Mouse (Mus musculus): ENCODE data around the gene Ddx21. TPM values are rescaled to one million over a fixed set of nuclear protein-coding genes. Genes with fewer than 3 reads are reported as not detected.

Gene Ddx21
- polyA plus RNA-seq, 1 experiment from 2014 or later, result 13.4 TPM

DNA sequence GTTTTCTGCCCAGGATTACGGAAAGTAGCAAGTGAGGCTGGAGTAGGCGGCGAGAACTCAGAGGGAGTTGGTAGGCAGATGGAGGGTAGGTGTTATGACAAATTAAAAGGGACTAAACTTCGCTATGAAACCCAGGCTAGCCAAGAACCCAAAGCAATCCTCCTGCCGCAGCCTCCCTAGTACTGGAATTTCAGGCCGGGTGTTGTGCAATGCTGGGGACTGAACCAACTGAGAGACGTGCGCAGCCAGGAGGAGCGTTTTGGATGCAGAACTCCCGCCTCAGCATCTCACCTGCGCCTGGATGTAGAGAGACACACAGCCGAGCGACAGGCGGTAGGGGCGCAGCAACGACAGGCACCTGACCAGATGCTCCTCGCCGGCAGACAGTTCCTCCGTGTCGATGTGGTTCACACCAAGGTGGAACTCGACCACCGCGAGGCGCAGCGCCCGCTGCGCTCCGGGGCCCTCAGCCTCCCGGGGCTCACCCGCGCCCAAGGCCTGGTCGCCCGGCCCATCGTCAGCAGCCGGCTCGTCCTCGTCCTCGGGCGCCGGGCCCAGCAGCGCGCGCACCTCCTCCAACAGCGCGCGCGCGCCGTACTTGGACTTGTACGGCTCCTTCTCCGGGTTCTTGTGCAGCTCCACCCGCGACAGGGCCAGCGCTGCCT is 24.3 kb downstream of the Ddx21 start:
- H3K27ac ChIP-seq (ENCODE audit: low read length), result peak overlapping the region; percentile 72
- WGBS, result 2% methylated on average over 54 of the region's 54 CpGs
- peak overlapping the region; percentile 83 for H3K4me3 ChIP-seq (ENCODE audit: low read length)
- no peaks in the 10 kb centered on the region for H3K9me3 ChIP-seq (replicated peaks; ENCODE audit: control insufficient read depth, low read length)
- peak; percentile 77 for ATAC-seq (replicated peaks; ENCODE audit: extremely low read depth, insufficient read depth, low FRiP score)
- H3K36me3 ChIP-seq (ENCODE audit: control insufficient read depth, insufficient read depth), result peaks cover 30% of the 10 kb centered on the region
- no peaks in the 10 kb centered on the region for H3K27me3 ChIP-seq (ENCODE audit: control insufficient read depth, insufficient read depth, low read length)
- peak overlapping the region; percentile 71 for H3K4me2 ChIP-seq (ENCODE audit: low read depth, low read length)
- H3K9ac ChIP-seq (ENCODE audit: low read length), result peak overlapping the region; percentile 87
- H3K4me1 ChIP-seq (ENCODE audit: control insufficient read depth, insufficient read depth, low read length), result peaks cover 15% of the 10 kb centered on the region

DNA sequence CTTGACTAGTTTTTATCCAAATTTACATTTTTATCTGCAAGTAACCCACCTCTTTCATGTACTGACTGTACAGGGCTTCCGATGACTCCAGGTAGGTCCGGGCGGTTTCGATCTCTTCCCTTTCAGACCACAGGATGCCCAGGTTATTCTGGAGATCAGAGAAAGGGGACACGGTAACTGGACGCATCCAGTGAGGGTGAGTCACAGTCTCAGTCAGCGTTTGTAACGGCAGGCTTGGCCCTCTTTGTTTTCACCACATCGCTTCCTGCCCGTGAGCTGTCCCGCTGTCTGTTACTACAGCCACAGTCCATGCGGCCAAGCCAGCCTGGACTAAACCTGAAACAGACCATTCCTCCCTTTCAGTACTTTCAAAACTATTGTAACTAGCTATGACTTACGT is 27.1 kb downstream of the Ddx21 start:
- H3K27ac ChIP-seq (ENCODE audit: low read length), result no peak overlapping the region
- H3K9ac ChIP-seq (ENCODE audit: low read length), result no peak overlapping the region
- no peaks in the 10 kb centered on the region for H3K9me3 ChIP-seq (replicated peaks; ENCODE audit: control insufficient read depth, low read length)
- H3K4me3 ChIP-seq (ENCODE audit: low read length), result no peak overlapping the region
- 86% methylated on average over 13 of the region's 13 CpGs for WGBS
- ATAC-seq (replicated peaks; ENCODE audit: extremely low read depth, insufficient read depth, low FRiP score), result no peak
- peaks cover 16% of the 10 kb centered on the region for H3K36me3 ChIP-seq (ENCODE audit: control insufficient read depth, insufficient read depth)
- peaks cover 15% of the 10 kb centered on the region for H3K4me1 ChIP-seq (ENCODE audit: control insufficient read depth, insufficient read depth, low read length)
- no peak overlapping the region for H3K4me2 ChIP-seq (ENCODE audit: low read depth, low read length)
- H3K27me3 ChIP-seq (ENCODE audit: control insufficient read depth, insufficient read depth, low read length), result no peaks in the 10 kb centered on the region

DNA sequence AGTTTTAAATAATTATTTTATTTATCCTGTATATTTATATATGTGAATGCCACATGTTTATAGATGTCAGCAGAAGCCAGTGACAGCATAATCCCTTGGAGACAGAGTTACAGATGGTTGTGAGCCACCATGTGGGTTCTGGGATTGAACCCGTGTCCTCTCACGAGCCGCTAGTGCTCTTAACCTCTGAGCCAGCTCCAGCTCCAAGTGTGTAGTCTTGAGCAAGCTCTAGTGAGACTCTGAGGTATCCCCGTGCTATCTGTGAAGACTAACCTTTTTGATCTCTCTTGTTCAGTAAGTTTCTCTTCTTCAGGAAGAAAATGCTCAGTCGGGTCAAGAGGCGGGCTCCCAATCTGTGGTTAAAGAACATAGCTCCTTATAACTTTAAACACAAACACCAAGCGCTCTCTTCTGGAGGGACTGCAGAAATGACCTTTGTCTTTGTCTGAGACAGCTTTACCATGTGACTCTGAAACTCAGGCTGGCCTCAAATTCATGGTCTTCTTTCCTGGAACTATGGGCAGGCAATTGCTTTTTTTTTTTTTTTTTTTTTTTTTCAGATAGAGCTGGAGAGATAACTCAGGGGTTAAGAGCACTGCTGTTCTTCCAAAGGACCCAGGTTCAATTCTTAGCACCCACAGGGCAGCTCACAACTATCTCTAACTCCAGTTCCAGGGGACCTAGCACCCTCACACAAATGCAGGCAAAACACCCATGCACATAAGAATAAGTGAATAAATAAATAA is 31.8 kb downstream of the Ddx21 start:
- H3K9ac ChIP-seq (ENCODE audit: low read length), result no peak overlapping the region
- no peaks in the 10 kb centered on the region for H3K9me3 ChIP-seq (replicated peaks; ENCODE audit: control insufficient read depth, low read length)
- H3K4me3 ChIP-seq (ENCODE audit: low read length), result no peak overlapping the region
- H3K27me3 ChIP-seq (ENCODE audit: control insufficient read depth, insufficient read depth, low read length), result no peaks in the 10 kb centered on the region
- no peak overlapping the region for H3K4me2 ChIP-seq (ENCODE audit: low read depth, low read length)
- no peak overlapping the region for H3K27ac ChIP-seq (ENCODE audit: low read length)
- no peaks in the 10 kb centered on the region for H3K4me1 ChIP-seq (ENCODE audit: control insufficient read depth, insufficient read depth, low read length)
- WGBS, result 91% methylated on average over 7 of the region's 7 CpGs
- no peak for ATAC-seq (replicated peaks; ENCODE audit: extremely low read depth, insufficient read depth, low FRiP score)
- peaks cover 46% of the 10 kb centered on the region for H3K36me3 ChIP-seq (ENCODE audit: control insufficient read depth, insufficient read depth)

DNA sequence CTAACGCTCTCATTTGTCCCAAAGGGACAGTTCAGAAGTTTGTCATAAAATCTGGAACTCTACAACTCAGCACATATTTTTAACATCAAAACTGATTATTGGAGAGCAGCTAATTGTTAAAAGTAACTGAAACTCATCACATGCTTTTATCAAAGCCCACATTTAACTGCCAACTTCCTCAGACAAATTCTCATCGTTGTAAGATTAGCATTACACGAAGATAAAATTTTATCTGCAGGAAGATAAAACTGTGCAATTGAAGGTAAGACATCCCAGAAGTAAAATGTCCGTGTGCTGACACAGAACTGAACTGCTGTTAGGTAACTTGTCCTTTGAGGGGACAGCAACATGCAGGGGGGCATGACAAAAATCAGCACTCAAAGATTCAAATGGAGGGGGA is 33.2 kb downstream of the Ddx21 start:
- no peaks in the 10 kb centered on the region for H3K4me1 ChIP-seq (ENCODE audit: control insufficient read depth, insufficient read depth, low read length)
- peaks cover 48% of the 10 kb centered on the region for H3K36me3 ChIP-seq (ENCODE audit: control insufficient read depth, insufficient read depth)
- ATAC-seq (replicated peaks; ENCODE audit: extremely low read depth, insufficient read depth, low FRiP score), result no peak
- H3K4me3 ChIP-seq (ENCODE audit: low read length), result no peak overlapping the region
- H3K9me3 ChIP-seq (replicated peaks; ENCODE audit: control insufficient read depth, low read length), result no peaks in the 10 kb centered on the region
- WGBS, result 61% methylated on average over 4 of the region's 4 CpGs
- no peaks in the 10 kb centered on the region for H3K27me3 ChIP-seq (ENCODE audit: control insufficient read depth, insufficient read depth, low read length)
- no peak overlapping the region for H3K9ac ChIP-seq (ENCODE audit: low read length)
- no peak overlapping the region for H3K27ac ChIP-seq (ENCODE audit: low read length)
- no peak overlapping the region for H3K4me2 ChIP-seq (ENCODE audit: low read depth, low read length)

DNA sequence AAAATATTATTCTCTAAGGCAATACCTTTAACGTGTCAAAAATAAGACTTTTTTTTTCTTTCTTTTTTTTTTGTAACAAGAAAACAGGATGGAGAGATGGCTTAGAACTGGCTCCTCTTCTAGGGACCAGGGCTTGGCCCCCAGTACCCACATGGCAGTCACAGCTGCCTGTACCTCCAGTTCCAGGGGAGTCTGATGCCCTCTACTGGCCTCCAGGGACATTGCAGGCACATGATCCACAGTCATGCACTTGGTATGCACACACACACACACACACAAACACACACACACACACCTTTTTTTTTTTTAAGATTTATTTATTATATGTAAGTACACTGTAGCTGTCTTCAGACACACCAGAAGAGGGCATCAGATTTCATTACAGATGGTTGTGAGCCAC is 44.3 kb downstream of the Ddx21 start:
- peaks cover 34% of the 10 kb centered on the region for H3K36me3 ChIP-seq (ENCODE audit: control insufficient read depth, insufficient read depth)
- H3K27me3 ChIP-seq (ENCODE audit: control insufficient read depth, insufficient read depth, low read length), result no peaks in the 10 kb centered on the region
- no peak overlapping the region for H3K4me3 ChIP-seq (ENCODE audit: low read length)
- no peaks in the 10 kb centered on the region for H3K4me1 ChIP-seq (ENCODE audit: control insufficient read depth, insufficient read depth, low read length)
- H3K9me3 ChIP-seq (replicated peaks; ENCODE audit: control insufficient read depth, low read length), result no peaks in the 10 kb centered on the region
- WGBS, result 86% methylated on average over 1 of the region's 1 CpGs
- no peak for ATAC-seq (replicated peaks; ENCODE audit: extremely low read depth, insufficient read depth, low FRiP score)
- H3K27ac ChIP-seq (ENCODE audit: low read length), result no peak overlapping the region
- H3K4me2 ChIP-seq (ENCODE audit: low read depth, low read length), result no peak overlapping the region
- no peak overlapping the region for H3K9ac ChIP-seq (ENCODE audit: low read length)

DNA sequence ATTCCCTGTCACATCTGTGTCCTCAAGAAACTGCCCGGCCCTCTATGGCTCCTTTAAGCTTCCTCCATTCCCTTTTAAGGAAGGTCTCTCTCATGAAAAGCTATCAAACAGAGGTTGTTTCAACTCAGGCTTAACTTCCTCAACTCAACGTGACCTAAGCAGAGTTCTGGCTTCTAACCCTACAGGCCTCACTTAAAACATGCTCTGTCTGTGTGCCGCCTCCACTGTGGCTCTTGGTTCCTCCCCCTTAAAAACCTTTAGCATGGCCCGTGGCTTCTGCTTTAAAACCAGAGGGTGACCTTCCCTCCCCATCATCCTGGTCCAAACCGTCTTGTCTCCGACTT is 45.6 kb downstream of the Ddx21 start:
- Histone ChIP-seq H3K9ac (ENCODE audit: low read length) (no peak overlapping the region), H3K27me3 (ENCODE audit: control insufficient read depth, insufficient read depth, low read length) (no peaks in the 10 kb centered on the region), H3K4me3 (ENCODE audit: low read length) (no peak overlapping the region), H3K4me1 (ENCODE audit: control insufficient read depth, insufficient read depth, low read length) (no peaks in the 10 kb centered on the region), H3K27ac (ENCODE audit: low read length) (no peak overlapping the region), H3K9me3 (replicated peaks; ENCODE audit: control insufficient read depth, low read length) (no peaks in the 10 kb centered on the region), H3K4me2 (ENCODE audit: low read depth, low read length) (no peak overlapping the region), H3K36me3 (ENCODE audit: control insufficient read depth, insufficient read depth) (peaks cover 25% of the 10 kb centered on the region)
- no peak for ATAC-seq (replicated peaks; ENCODE audit: extremely low read depth, insufficient read depth, low FRiP score)
- 85% methylated on average over 6 of the region's 6 CpGs for WGBS

DNA sequence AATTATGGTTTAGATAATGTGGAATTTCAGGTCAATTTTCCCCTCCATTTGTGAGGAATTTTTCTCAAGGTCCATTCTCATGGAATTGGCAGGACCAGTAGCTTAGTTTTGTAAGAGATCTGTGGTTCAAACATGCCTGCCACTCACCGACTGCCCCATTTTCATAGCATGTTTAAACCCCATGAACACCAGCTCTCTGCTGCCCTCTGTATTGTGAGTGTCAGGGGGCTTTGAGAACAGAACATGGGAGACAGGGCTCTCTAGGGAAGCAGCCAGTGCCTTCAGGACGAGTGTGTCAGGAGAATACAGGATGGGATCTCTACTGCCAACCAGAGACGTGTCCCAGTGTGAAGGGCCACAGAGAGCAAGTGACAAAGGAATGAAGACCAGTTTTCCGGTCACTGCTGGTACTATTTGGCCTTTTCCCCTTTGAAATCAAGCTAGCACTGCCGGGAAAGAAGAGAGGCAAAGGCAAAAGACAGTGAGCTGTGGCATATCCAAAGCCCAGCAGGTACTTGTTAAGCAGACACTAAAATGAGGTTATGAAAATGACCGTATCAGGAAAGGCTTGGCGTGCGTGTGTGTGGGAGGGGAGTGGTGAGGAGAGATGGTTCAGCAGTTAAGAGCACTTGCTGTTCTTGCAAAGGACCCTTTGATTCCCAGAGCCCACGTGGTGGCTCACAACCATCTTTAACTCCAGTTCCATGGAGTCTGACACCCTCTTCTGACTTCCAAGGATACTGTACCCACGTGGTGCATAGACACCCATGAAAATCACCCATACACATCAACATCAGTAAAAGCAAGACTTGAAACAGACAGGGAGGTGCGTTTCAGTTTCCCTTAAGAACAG is 46.1 kb downstream of the Ddx21 start:
- ATAC-seq (replicated peaks; ENCODE audit: extremely low read depth, insufficient read depth, low FRiP score), result no peak
- H3K27me3 ChIP-seq (ENCODE audit: control insufficient read depth, insufficient read depth, low read length), result no peaks in the 10 kb centered on the region
- no peaks in the 10 kb centered on the region for H3K4me1 ChIP-seq (ENCODE audit: control insufficient read depth, insufficient read depth, low read length)
- H3K4me3 ChIP-seq (ENCODE audit: low read length), result no peak overlapping the region
- H3K36me3 ChIP-seq (ENCODE audit: control insufficient read depth, insufficient read depth), result peaks cover 21% of the 10 kb centered on the region
- H3K4me2 ChIP-seq (ENCODE audit: low read depth, low read length), result no peak overlapping the region
- 68% methylated on average over 11 of the region's 11 CpGs for WGBS
- no peak overlapping the region for H3K9ac ChIP-seq (ENCODE audit: low read length)
- H3K9me3 ChIP-seq (replicated peaks; ENCODE audit: control insufficient read depth, low read length), result no peaks in the 10 kb centered on the region
- H3K27ac ChIP-seq (ENCODE audit: low read length), result no peak overlapping the region

DNA sequence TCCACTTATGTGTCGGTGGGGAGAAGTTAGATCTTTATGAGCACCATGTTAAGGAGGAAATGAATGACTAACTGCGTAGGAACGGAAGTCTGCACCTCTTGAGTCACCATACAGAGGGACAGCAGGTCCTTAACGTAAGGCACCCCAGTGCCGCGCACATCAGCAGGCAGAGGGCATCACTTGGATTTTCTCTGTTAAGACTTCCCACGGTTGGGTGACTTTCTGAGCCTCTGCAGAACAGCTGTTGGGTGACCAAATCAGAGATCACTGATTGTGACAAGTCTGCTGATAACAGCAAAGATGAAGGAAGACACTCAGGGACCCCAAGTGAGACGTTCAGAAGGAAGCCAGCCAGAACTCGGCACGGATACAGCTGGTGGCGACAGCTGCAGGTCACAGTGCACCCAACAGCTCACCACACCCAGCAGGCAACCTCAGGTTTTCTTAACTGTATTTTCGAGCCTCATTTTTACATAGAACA is 48.4 kb downstream of the Ddx21 start:
- 55% methylated on average over 12 of the region's 12 CpGs for WGBS
- Histone ChIP-seq H3K4me1 (ENCODE audit: control insufficient read depth, insufficient read depth, low read length) (no peaks in the 10 kb centered on the region), H3K27ac (ENCODE audit: low read length) (no peak overlapping the region), H3K9me3 (replicated peaks; ENCODE audit: control insufficient read depth, low read length) (no peaks in the 10 kb centered on the region), H3K4me3 (ENCODE audit: low read length) (no peak overlapping the region), H3K9ac (ENCODE audit: low read length) (no peak overlapping the region), H3K27me3 (ENCODE audit: control insufficient read depth, insufficient read depth, low read length) (no peaks in the 10 kb centered on the region), H3K4me2 (ENCODE audit: low read depth, low read length) (no peak overlapping the region), H3K36me3 (ENCODE audit: control insufficient read depth, insufficient read depth) (peaks cover 2% of the 10 kb centered on the region)
- peak; percentile 18; the same call in 1 of the 2 replicates for ATAC-seq (replicated peaks; ENCODE audit: extremely low read depth, insufficient read depth, low FRiP score)

All from heart, embryonic 16.5 days (tissue).